ENCODE assay signal across 14 mouse cellular contexts in the genomic region with DNA sequence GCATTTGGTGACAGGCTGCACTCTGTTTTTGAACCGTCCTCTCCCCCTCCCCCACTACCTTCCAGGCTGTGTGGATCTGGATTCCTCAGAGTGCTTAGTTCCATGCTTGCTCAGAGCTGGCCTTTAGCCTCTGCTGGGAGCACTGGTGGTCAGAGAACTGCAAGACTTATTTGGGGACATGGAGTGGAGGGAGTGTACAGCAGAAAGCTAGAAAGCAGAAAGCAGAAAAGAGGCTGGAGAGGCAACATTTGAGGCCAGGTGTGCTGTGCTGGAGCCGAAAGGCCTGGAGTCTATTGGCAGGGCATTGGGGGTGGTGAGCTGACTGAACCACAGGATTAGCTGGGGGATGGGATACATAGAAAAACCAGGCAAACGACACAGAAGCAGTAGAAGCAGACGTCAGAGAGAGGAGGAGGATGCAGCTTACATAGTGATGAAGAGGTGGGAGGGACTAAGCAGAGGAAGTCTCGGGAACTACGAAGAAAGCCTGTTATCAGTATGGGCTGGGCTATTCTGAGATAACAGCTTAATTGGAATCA.
DNase-seq lines count a peak whose midpoint lies in the region; ATAC-seq lines count a peak whose summit lies in the region.
"Had no signal": no experiment of that assay in that cellular context is flagged by ENCODE, and none has a peak within 500 bp of the region (broad histone marks: within the 10 kb centered on the region; RNA-seq: fewer than 3 reads in every experiment).

No protein-coding gene starts in this region.

- 9% methylated on average over 6 of the region's 6 CpGs for WGBS in heart, embryonic 10.5 days
- WGBS in limb, embryonic 12.5 days: 22% methylated on average over 6 of the region's 6 CpGs
- 23% methylated on average over 6 of the region's 6 CpGs for WGBS in limb, embryonic 10.5 days
- WGBS in intestine, embryonic 16.5 days: 19% methylated on average over 6 of the region's 6 CpGs

- H3K4me2 ChIP-seq in limb, embryonic 12.5 days: no peak overlapping the region
- H3K4me2 ChIP-seq in intestine, embryonic 16.5 days (ENCODE audit: low read depth, low read length): peak overlapping the region; percentile 5; the same call in 1 of the 2 replicates
- H3K4me2 ChIP-seq: liver, embryonic 13.5 days had no signal

- peak; percentile 58 for DNase-seq in heart, embryonic 10.5 days (ENCODE audit: low spot score)
- no peak for DNase-seq in heart, postnatal 4 days
- DNase-seq in limb, embryonic 10.5 days (ENCODE audit: low spot score): no peak
- peak; percentile 45 for DNase-seq in R1 (ENCODE audit: low read depth, low spot score)
- DNase-seq in kidney, postnatal 36 days: no peak
- DNase-seq in left cerebral cortex, adult 9 months (ENCODE audit: low spot score in 2 of 2): no peak
- DNase-seq: cerebellum, adult 9-10 months; gastrocnemius, postnatal 36 days; kidney, adult 8-10 months; liver, embryonic 13.5 days; right cerebral cortex, postnatal 25 days; thymus, postnatal 36 days had no signal

- peaks cover 40% of the 10 kb centered on the region for H3K36me3 ChIP-seq in heart, embryonic 10.5 days
- H3K36me3 ChIP-seq in limb, embryonic 12.5 days: peaks cover 50% of the 10 kb centered on the region
- H3K36me3 ChIP-seq in limb, embryonic 10.5 days: peaks cover 28% of the 10 kb centered on the region
- H3K36me3 ChIP-seq in intestine, embryonic 16.5 days (ENCODE audit: control insufficient read depth, insufficient read depth, low read length): no peaks in the 10 kb centered on the region
- H3K36me3 ChIP-seq: liver, embryonic 13.5 days had no signal

- peak overlapping the region; percentile 62 for H3K27ac ChIP-seq in heart, embryonic 10.5 days
- 0 out of 2 replicates have a peak overlapping the region, but pooled peaks have one; percentile 24 for H3K27ac ChIP-seq in limb, embryonic 12.5 days
- no peak overlapping the region for H3K27ac ChIP-seq in limb, embryonic 10.5 days
- peak overlapping the region; percentile 91 for H3K27ac ChIP-seq in intestine, embryonic 16.5 days (ENCODE audit: low read length)
- H3K27ac ChIP-seq: liver, embryonic 13.5 days had no signal

- ATAC-seq in limb, embryonic 12.5 days (ENCODE audit: insufficient number of reproducible peaks, insufficient read depth, low FRiP score, low TSS enrichment, low read depth): no peak; the same call in 1 of the 2 replicates
- ATAC-seq in intestine, embryonic 16.5 days: peak; percentile 91

- H3K9me3 ChIP-seq in heart, embryonic 10.5 days: no peaks in the 10 kb centered on the region
- peaks cover 8% of the 10 kb centered on the region; the same call in 1 of the 2 replicates for H3K9me3 ChIP-seq in limb, embryonic 12.5 days
- H3K9me3 ChIP-seq in limb, embryonic 10.5 days (replicated peaks): no peaks in the 10 kb centered on the region
- no peaks in the 10 kb centered on the region for H3K9me3 ChIP-seq in intestine, embryonic 16.5 days (ENCODE audit: control insufficient read depth, low read length)
- H3K9me3 ChIP-seq: liver, embryonic 13.5 days had no signal

- H3K27me3 ChIP-seq in heart, embryonic 10.5 days (ENCODE audit: insufficient read depth, poor library complexity, severe bottlenecking): no peaks in the 10 kb centered on the region
- H3K27me3 ChIP-seq in limb, embryonic 12.5 days: no peaks in the 10 kb centered on the region
- H3K27me3 ChIP-seq in limb, embryonic 10.5 days (ENCODE audit: low read depth, poor library complexity, severe bottlenecking): no peaks in the 10 kb centered on the region
- H3K27me3 ChIP-seq in intestine, embryonic 16.5 days (replicated peaks; ENCODE audit: control insufficient read depth, insufficient read depth, low read length): no peaks in the 10 kb centered on the region
- H3K27me3 ChIP-seq: liver, embryonic 13.5 days had no signal

- no peak overlapping the region for H3K4me3 ChIP-seq in heart, embryonic 10.5 days
- no peak overlapping the region for H3K4me3 ChIP-seq in limb, embryonic 12.5 days (replicated peaks)
- H3K4me3 ChIP-seq in limb, embryonic 10.5 days: no peak overlapping the region
- no peak overlapping the region for H3K4me3 ChIP-seq in intestine, embryonic 16.5 days (ENCODE audit: low read length)
- H3K4me3 ChIP-seq: liver, embryonic 13.5 days had no signal

- peaks cover 32% of the 10 kb centered on the region for H3K4me1 ChIP-seq in heart, embryonic 10.5 days
- H3K4me1 ChIP-seq in limb, embryonic 12.5 days (replicated peaks): peaks cover 17% of the 10 kb centered on the region
- H3K4me1 ChIP-seq in limb, embryonic 10.5 days: peaks cover 19% of the 10 kb centered on the region
- H3K4me1 ChIP-seq in intestine, embryonic 16.5 days (ENCODE audit: control insufficient read depth, insufficient read depth, low read length): peaks cover 18% of the 10 kb centered on the region

- H3K9ac ChIP-seq in limb, embryonic 12.5 days (replicated peaks): no peak overlapping the region
- peak overlapping the region; percentile 23; the same call in 1 of the 2 replicates for H3K9ac ChIP-seq in intestine, embryonic 16.5 days (ENCODE audit: low read depth, low read length)
- H3K9ac ChIP-seq: liver, embryonic 13.5 days had no signal

Comparison
In these comparisons a context has a peak if more than half of its experiments do, and no peak if none do; other contexts are left out.
1. DNase-seq: peak in heart, embryonic 10.5 days (single experiment) and R1 (single experiment); none in heart, postnatal 4 days (single experiment), limb, embryonic 10.5 days (single experiment), kidney, postnatal 36 days (0 of 2) and left cerebral cortex, adult 9 months (0 of 2).